Mouse (Mus musculus): ENCODE results near the gene Pla2g12a. TPM values are rescaled to one million over a fixed set of nuclear protein-coding genes. Genes with fewer than 3 reads are reported as not detected.

The Pla2g12a gene
- polyA plus RNA-seq, 1 experiment from 2014 or later, result 23.9 TPM

- Histone ChIP-seq H3K9ac (ENCODE audit: low read depth, low read length) (no peak overlapping the region), H3K27ac (ENCODE audit: low read depth, low read length) (no peak overlapping the region), H3K9me3 (ENCODE audit: control insufficient read depth, low read length) (no peaks in the 10 kb centered on the region), H3K4me1 (replicated peaks; ENCODE audit: control insufficient read depth, insufficient read depth, low read length) (no peaks in the 10 kb centered on the region), H3K27me3 (ENCODE audit: control insufficient read depth, insufficient read depth, low read length) (no peaks in the 10 kb centered on the region), H3K36me3 (ENCODE audit: control insufficient read depth, insufficient read depth, low read length) (no peaks in the 10 kb centered on the region), H3K4me2 (replicated peaks; ENCODE audit: low read depth, low read length) (no peak overlapping the region), H3K4me3 (ENCODE audit: low read depth, low read length) (no peak overlapping the region)
- 89% methylated on average over 7 of the region's 7 CpGs for WGBS
- no peak for DNase-seq (ENCODE audit: low spot score)
- no peak for ATAC-seq (ENCODE audit: low FRiP score)
Observed at GRCm38 (mm10) chr3:129904381-129905132, 26.2 kb downstream of the Pla2g12a start.

DNA sequence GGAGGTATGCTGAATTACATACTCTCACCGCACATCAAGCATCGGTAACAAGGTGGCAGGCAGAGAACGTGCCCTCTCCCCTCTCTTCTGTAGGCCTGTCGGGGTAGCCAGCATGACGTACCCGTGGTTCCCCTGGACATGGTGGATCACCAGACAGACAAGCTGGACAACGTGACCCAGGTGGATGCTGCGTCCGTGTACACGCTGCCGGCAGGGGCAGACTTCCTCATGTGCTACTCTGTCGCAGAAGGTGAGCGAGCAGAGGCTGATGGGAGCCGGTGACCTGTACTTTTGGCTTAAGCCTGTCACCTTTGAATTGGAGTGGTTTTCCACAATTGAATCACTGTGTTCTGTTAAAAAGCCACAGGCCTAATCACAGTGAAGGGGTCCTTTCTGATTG, 33.6 kb downstream of the Pla2g12a start:
- H3K27ac ChIP-seq (ENCODE audit: low read depth, low read length), result no peak overlapping the region
- H3K36me3 ChIP-seq (ENCODE audit: control insufficient read depth, insufficient read depth, low read length), result no peaks in the 10 kb centered on the region
- H3K27me3 ChIP-seq (ENCODE audit: control insufficient read depth, insufficient read depth, low read length), result no peaks in the 10 kb centered on the region
- H3K4me2 ChIP-seq (replicated peaks; ENCODE audit: low read depth, low read length), result no peak overlapping the region
- no peaks in the 10 kb centered on the region for H3K9me3 ChIP-seq (ENCODE audit: control insufficient read depth, low read length)
- WGBS, result 95% methylated on average over 14 of the region's 14 CpGs
- no peaks in the 10 kb centered on the region for H3K4me1 ChIP-seq (replicated peaks; ENCODE audit: control insufficient read depth, insufficient read depth, low read length)
- DNase-seq (ENCODE audit: low spot score) (no peak), ATAC-seq (ENCODE audit: low FRiP score) (no peak)
- H3K4me3 ChIP-seq (ENCODE audit: low read depth, low read length), result no peak overlapping the region
- H3K9ac ChIP-seq (ENCODE audit: low read depth, low read length), result no peak overlapping the region

GRCm38 (mm10) chr3:129913241-129913640, 34.8 kb downstream of the Pla2g12a start:
- Histone ChIP-seq H3K4me3 (ENCODE audit: low read depth, low read length) (no peak overlapping the region), H3K4me1 (replicated peaks; ENCODE audit: control insufficient read depth, insufficient read depth, low read length) (no peaks in the 10 kb centered on the region), H3K36me3 (ENCODE audit: control insufficient read depth, insufficient read depth, low read length) (no peaks in the 10 kb centered on the region), H3K27ac (ENCODE audit: low read depth, low read length) (no peak overlapping the region), H3K4me2 (replicated peaks; ENCODE audit: low read depth, low read length) (no peak overlapping the region), H3K9ac (ENCODE audit: low read depth, low read length) (no peak overlapping the region), H3K27me3 (ENCODE audit: control insufficient read depth, insufficient read depth, low read length) (no peaks in the 10 kb centered on the region), H3K9me3 (ENCODE audit: control insufficient read depth, low read length) (no peaks in the 10 kb centered on the region)
- 93% methylated on average over 13 of the region's 13 CpGs for WGBS
- ATAC-seq (ENCODE audit: low FRiP score), result no peak
- DNase-seq (ENCODE audit: low spot score), result no peak

DNA sequence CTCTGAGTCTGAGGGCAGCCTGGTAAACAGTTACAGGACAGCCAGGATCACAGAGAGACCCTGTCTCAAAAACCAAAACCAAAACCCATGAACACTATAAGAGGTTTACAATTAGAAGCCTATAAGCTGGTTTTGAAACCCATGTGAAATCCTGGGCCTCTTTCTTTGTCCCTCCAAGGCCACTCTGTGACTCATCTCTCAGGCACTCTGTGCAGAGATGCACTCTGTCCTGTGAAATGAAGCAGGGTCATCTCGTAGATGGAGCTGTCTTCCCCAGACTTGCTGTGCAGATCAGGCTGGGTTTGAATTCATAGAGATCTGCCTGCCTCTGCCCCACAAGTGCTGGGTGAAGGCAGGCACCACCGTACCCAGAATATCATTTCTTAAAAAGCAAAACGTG, 39.0 kb downstream of the Pla2g12a start:
- WGBS, result 91% methylated on average over 3 of the region's 3 CpGs

DNA sequence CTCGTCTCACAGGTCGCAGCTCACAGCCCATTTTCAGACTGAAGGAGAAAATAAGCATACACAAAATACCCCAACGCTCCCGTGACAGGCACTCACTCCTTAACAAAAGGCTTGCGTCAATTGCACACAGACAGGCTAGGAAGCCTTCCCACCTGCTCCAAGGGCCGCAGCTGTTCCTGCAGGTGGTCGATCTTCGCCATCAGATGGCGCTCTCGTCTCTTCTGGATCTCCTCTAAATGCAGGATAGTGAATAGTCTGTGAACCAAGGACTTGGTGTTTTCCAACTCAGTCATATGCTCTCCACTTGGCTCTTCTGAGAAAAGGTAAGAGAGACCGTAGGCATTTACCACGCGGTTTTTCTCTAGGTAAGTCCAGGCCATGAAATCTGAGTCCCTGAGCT, 40.0 kb downstream of the Pla2g12a start:
- no peaks in the 10 kb centered on the region for H3K36me3 ChIP-seq (ENCODE audit: control insufficient read depth, insufficient read depth, low read length)
- H3K27ac ChIP-seq (ENCODE audit: low read depth, low read length), result no peak overlapping the region
- H3K4me2 ChIP-seq (replicated peaks; ENCODE audit: low read depth, low read length), result no peak overlapping the region
- ATAC-seq (ENCODE audit: low FRiP score) (peak; percentile 71), DNase-seq (ENCODE audit: low spot score) (peak; percentile 78)
- no peak overlapping the region for H3K9ac ChIP-seq (ENCODE audit: low read depth, low read length)
- no peaks in the 10 kb centered on the region for H3K27me3 ChIP-seq (ENCODE audit: control insufficient read depth, insufficient read depth, low read length)
- H3K9me3 ChIP-seq (ENCODE audit: control insufficient read depth, low read length), result no peaks in the 10 kb centered on the region
- H3K4me1 ChIP-seq (replicated peaks; ENCODE audit: control insufficient read depth, insufficient read depth, low read length), result no peaks in the 10 kb centered on the region
- H3K4me3 ChIP-seq (ENCODE audit: low read depth, low read length), result no peak overlapping the region
- 17% methylated on average over 13 of the region's 13 CpGs for WGBS

More for the DNA sequence above, 39.0 kb downstream of the Pla2g12a start:
- H3K9me3 ChIP-seq (ENCODE audit: control insufficient read depth, low read length), result no peaks in the 10 kb centered on the region
- no peak overlapping the region for H3K4me3 ChIP-seq (ENCODE audit: low read depth, low read length)
- H3K9ac ChIP-seq (ENCODE audit: low read depth, low read length), result no peak overlapping the region
- no peak for DNase-seq (ENCODE audit: low spot score)
- H3K27me3 ChIP-seq (ENCODE audit: control insufficient read depth, insufficient read depth, low read length), result no peaks in the 10 kb centered on the region
- H3K36me3 ChIP-seq (ENCODE audit: control insufficient read depth, insufficient read depth, low read length), result no peaks in the 10 kb centered on the region
- H3K4me2 ChIP-seq (replicated peaks; ENCODE audit: low read depth, low read length), result no peak overlapping the region
- ATAC-seq (ENCODE audit: low FRiP score), result no peak
- no peak overlapping the region for H3K27ac ChIP-seq (ENCODE audit: low read depth, low read length)
- H3K4me1 ChIP-seq (replicated peaks; ENCODE audit: control insufficient read depth, insufficient read depth, low read length), result no peaks in the 10 kb centered on the region

GRCm38 (mm10) chr3:129923581-129923980, 45.2 kb downstream of the Pla2g12a start:
- ATAC-seq (ENCODE audit: low FRiP score) (no peak), DNase-seq (ENCODE audit: low spot score) (no peak)
- Histone ChIP-seq H3K4me1 (replicated peaks; ENCODE audit: control insufficient read depth, insufficient read depth, low read length) (no peaks in the 10 kb centered on the region), H3K9ac (ENCODE audit: low read depth, low read length) (no peak overlapping the region), H3K9me3 (ENCODE audit: control insufficient read depth, low read length) (no peaks in the 10 kb centered on the region), H3K27me3 (ENCODE audit: control insufficient read depth, insufficient read depth, low read length) (no peaks in the 10 kb centered on the region), H3K4me2 (replicated peaks; ENCODE audit: low read depth, low read length) (no peak overlapping the region), H3K4me3 (ENCODE audit: low read depth, low read length) (no peak overlapping the region), H3K36me3 (ENCODE audit: control insufficient read depth, insufficient read depth, low read length) (no peaks in the 10 kb centered on the region), H3K27ac (ENCODE audit: low read depth, low read length) (no peak overlapping the region)
- 90% methylated on average over 7 of the region's 7 CpGs for WGBS

- H3K27me3 ChIP-seq (ENCODE audit: control insufficient read depth, insufficient read depth, low read length), result no peaks in the 10 kb centered on the region
- WGBS, result 99% methylated on average over 3 of the region's 3 CpGs
- no peaks in the 10 kb centered on the region for H3K4me1 ChIP-seq (replicated peaks; ENCODE audit: control insufficient read depth, insufficient read depth, low read length)
- no peak overlapping the region for H3K9ac ChIP-seq (ENCODE audit: low read depth, low read length)
- no peak overlapping the region for H3K27ac ChIP-seq (ENCODE audit: low read depth, low read length)
- no peaks in the 10 kb centered on the region for H3K36me3 ChIP-seq (ENCODE audit: control insufficient read depth, insufficient read depth, low read length)
- no peak for ATAC-seq (ENCODE audit: low FRiP score)
- no peak overlapping the region for H3K4me2 ChIP-seq (replicated peaks; ENCODE audit: low read depth, low read length)
- DNase-seq (ENCODE audit: low spot score), result no peak
- no peak overlapping the region for H3K4me3 ChIP-seq (ENCODE audit: low read depth, low read length)
- no peaks in the 10 kb centered on the region for H3K9me3 ChIP-seq (ENCODE audit: control insufficient read depth, low read length)
Observed at GRCm38 (mm10) chr3:129925861-129926260, 47.5 kb downstream of the Pla2g12a start.

DNA sequence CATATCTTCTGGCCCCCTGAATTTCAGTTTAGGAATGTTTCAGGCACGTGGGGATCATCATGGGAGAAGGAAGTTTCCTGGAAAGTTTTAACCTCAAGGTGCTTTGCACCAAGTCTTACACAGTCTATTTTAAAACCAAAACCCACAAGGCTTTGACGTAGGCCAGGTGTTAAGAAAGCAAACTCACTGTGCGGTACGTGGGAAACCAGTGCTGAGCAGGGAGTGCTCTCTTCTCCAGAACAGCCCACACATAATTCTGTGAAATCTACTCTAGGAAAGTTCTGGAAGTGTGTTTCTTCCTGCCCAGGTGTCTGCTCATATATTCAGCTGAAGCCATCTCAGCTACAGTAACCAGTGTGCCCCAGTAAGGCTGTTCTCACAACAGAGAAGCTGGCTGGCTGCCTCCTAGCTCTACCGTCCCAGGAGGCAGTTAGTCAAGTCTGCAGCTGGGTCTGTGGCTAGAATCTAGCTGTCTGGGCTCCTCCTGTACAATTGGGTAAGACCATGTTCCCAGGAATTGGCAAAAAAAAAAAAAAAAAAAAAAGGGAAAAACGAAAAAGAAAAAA, 51.9 kb downstream of the Pla2g12a start:
- DNase-seq (ENCODE audit: low spot score), result no peak
- H3K36me3 ChIP-seq (ENCODE audit: control insufficient read depth, insufficient read depth, low read length), result no peaks in the 10 kb centered on the region
- no peak overlapping the region for H3K9ac ChIP-seq (ENCODE audit: low read depth, low read length)
- H3K27ac ChIP-seq (ENCODE audit: low read depth, low read length), result no peak overlapping the region
- ATAC-seq (ENCODE audit: low FRiP score), result no peak
- no peaks in the 10 kb centered on the region for H3K4me1 ChIP-seq (replicated peaks; ENCODE audit: control insufficient read depth, insufficient read depth, low read length)
- H3K4me3 ChIP-seq (ENCODE audit: low read depth, low read length), result no peak overlapping the region
- H3K27me3 ChIP-seq (ENCODE audit: control insufficient read depth, insufficient read depth, low read length), result no peaks in the 10 kb centered on the region
- WGBS, result 74% methylated on average over 6 of the region's 6 CpGs
- no peaks in the 10 kb centered on the region for H3K9me3 ChIP-seq (ENCODE audit: control insufficient read depth, low read length)
- no peak overlapping the region for H3K4me2 ChIP-seq (replicated peaks; ENCODE audit: low read depth, low read length)

DNA sequence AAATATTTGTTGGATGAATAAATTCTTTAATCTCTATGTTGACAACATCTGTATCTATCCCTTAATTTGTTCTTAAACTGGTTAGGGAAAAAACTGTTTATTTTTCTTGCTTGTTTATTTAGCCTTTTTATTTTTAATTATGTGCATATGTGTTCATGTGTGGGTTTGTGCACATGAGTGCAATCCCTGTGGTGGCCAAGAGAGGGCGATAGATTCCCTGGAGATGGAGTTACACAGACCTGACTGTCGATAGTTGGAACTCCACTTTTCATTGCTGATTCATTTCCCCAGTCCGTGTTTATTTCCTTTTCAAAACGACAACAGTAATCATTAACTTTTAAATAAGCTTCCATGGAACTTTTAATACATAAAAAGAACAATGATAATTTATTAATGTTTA, 54.0 kb downstream of the Pla2g12a start:
- Histone ChIP-seq H3K9me3 (ENCODE audit: control insufficient read depth, low read length) (no peaks in the 10 kb centered on the region), H3K27ac (ENCODE audit: low read depth, low read length) (no peak overlapping the region), H3K4me3 (ENCODE audit: low read depth, low read length) (no peak overlapping the region), H3K4me1 (replicated peaks; ENCODE audit: control insufficient read depth, insufficient read depth, low read length) (no peaks in the 10 kb centered on the region), H3K36me3 (ENCODE audit: control insufficient read depth, insufficient read depth, low read length) (no peaks in the 10 kb centered on the region), H3K27me3 (ENCODE audit: control insufficient read depth, insufficient read depth, low read length) (no peaks in the 10 kb centered on the region), H3K4me2 (replicated peaks; ENCODE audit: low read depth, low read length) (no peak overlapping the region), H3K9ac (ENCODE audit: low read depth, low read length) (no peak overlapping the region)
- DNase-seq (ENCODE audit: low spot score), result peak; percentile 26
- 57% methylated on average over 4 of the region's 4 CpGs for WGBS
- ATAC-seq (ENCODE audit: low FRiP score), result no peak

Data from hindbrain, embryonic 11.5 days (tissue).